Mouse (Mus musculus): ENCODE measurements at regions not wholly inside any gene's neighbourhood (a gene's known extent, or its start where the extent isn't known, plus 50 kb on each side); places are given as distances from the start of the nearest gene placed in this dataset.

GRCm38 (mm10) chr3:154513566-154513965, 82.9 kb upstream of the Cryz start:
- DNase-seq = peak in 1 of 2 experiments; percentile 2

- DNase-seq = no peak
Observed at GRCm38 (mm10) chr3:154510160-154510559, 86.4 kb upstream of the Cryz start.

- no peak for DNase-seq
Observed at GRCm38 (mm10) chr3:154509394-154509793, 87.1 kb upstream of the Cryz start.

- DNase-seq = no peak
Observed at GRCm38 (mm10) chr3:154493387-154493920, 103.1 kb upstream of the Cryz start.

- DNase-seq = no peak
Observed at GRCm38 (mm10) chr3:154472426-154472825, 124.1 kb upstream of the Cryz start.

GRCm38 (mm10) chr3:154467581-154468374, 128.7 kb upstream of the Cryz start:
- peak; percentile 18 to 26 for DNase-seq

GRCm38 (mm10) chr3:154458208-154458607, 127.7 kb upstream of the Lhx8 start:
- DNase-seq = no peak

GRCm38 (mm10) chr3:154453025-154453424, 122.6 kb upstream of the Lhx8 start:
- no peak for DNase-seq

GRCm38 (mm10) chr3:154452585-154452984, 122.1 kb upstream of the Lhx8 start:
- DNase-seq = peak; percentile 5 to 13

- DNase-seq = no peak
Observed at GRCm38 (mm10) chr3:154451169-154451568, 120.7 kb upstream of the Lhx8 start.

GRCm38 (mm10) chr3:154443351-154444075, 113.1 kb upstream of the Lhx8 start:
- no peak for DNase-seq

GRCm38 (mm10) chr3:154441454-154441853, 111.0 kb upstream of the Lhx8 start:
- DNase-seq = peak; percentile 13 to 17

GRCm38 (mm10) chr3:154440899-154441298, 110.4 kb upstream of the Lhx8 start:
- DNase-seq = no peak

- no peak for DNase-seq
Observed at GRCm38 (mm10) chr3:154430856-154431255, 100.4 kb upstream of the Lhx8 start.

- no peak for DNase-seq
Observed at GRCm38 (mm10) chr3:154429666-154430065, 99.2 kb upstream of the Lhx8 start.

GRCm38 (mm10) chr3:154424589-154424988, 94.1 kb upstream of the Lhx8 start:
- DNase-seq = no peak

GRCm38 (mm10) chr3:154421461-154421950, 91.0 kb upstream of the Lhx8 start:
- DNase-seq = no peak

- DNase-seq = no peak
Observed at GRCm38 (mm10) chr3:154418177-154418832, 87.8 kb upstream of the Lhx8 start.

GRCm38 (mm10) chr3:154414358-154414757, 83.9 kb upstream of the Lhx8 start:
- DNase-seq = no peak

- no peak for DNase-seq
Observed at GRCm38 (mm10) chr3:154410292-154410691, 79.8 kb upstream of the Lhx8 start.

- DNase-seq = no peak
Observed at GRCm38 (mm10) chr3:154402081-154402480, 71.6 kb upstream of the Lhx8 start.

GRCm38 (mm10) chr3:154393626-154394025, 63.2 kb upstream of the Lhx8 start:
- no peak for DNase-seq

- DNase-seq = no peak
Observed at GRCm38 (mm10) chr3:154391629-154392028, 61.2 kb upstream of the Lhx8 start.
